Mouse (Mus musculus) heart, embryonic 13.5 days (tissue): ENCODE results near the gene Trpm7. TPM values are rescaled to one million over a fixed set of nuclear protein-coding genes. Genes with fewer than 3 reads are reported as not detected.
A peak's percentile ranks its signal among the peaks of the same experiment; 100 is the strongest.

Experiments used
- ATAC-seq: fragments of 200-750 bp; cut with Nextera tagmentation; 2 replicates; pipeline ENCODE4 v1.8.0; 2017; ENCODE audit warnings: moderate TSS enrichment; ENCODE audit not compliant: insufficient number of reproducible peaks, low FRiP score, low TSS enrichment; ENCODE audit errors: extremely low read depth
- H3K27ac ChIP-seq: fragments of 300-500 bp; sonication (generic); replicated peaks from 2 replicates; pipeline ENCODE4 v1.5.1; 2015; ENCODE audit warnings: moderate library complexity, mild to moderate bottlenecking, inconsistent platforms
- H3K27me3 ChIP-seq: fragments of 300-500 bp; sonication (generic); replicated peaks from 2 replicates; pipeline ENCODE4 v1.6.1; 2015; ENCODE audit warnings: mild to moderate bottlenecking, inconsistent platforms
- H3K36me3 ChIP-seq: fragments of 300-500 bp; sonication (generic); 2 replicates; pipeline ENCODE4 v1.6.1; 2015; ENCODE audit warnings: mild to moderate bottlenecking, inconsistent platforms
- H3K4me1 ChIP-seq: fragments of 300-500 bp; sonication (generic); 2 replicates; pipeline ENCODE4 v1.6.1; 2015; ENCODE audit warnings: inconsistent platforms
- H3K4me2 ChIP-seq: fragments of 300-500 bp; sonication (generic); 2 replicates; pipeline ENCODE4 v1.6.1; 2015; ENCODE audit warnings: inconsistent platforms, mild to moderate bottlenecking, moderate library complexity
- H3K4me3 ChIP-seq: fragments of 300-500 bp; sonication (generic); 2 replicates; pipeline ENCODE4 v1.5.1; 2015; ENCODE audit warnings: moderate library complexity, mild to moderate bottlenecking, inconsistent platforms
- H3K9ac ChIP-seq: fragments of 300-500 bp; sonication (generic); 2 replicates; pipeline ENCODE4 v1.6.1; 2015; ENCODE audit warnings: inconsistent platforms, mild to moderate bottlenecking, moderate library complexity
- H3K9me3 ChIP-seq: fragments of 300-500 bp; sonication (generic); 2 replicates; pipeline ENCODE4 v1.6.1; 2016; ENCODE audit warnings: inconsistent platforms
- WGBS: fragments of 180-500 bp; shearing (Covaris S2); methylation state at CpG from one replicate; pipeline ENCODE4 v1.1.7; 2015; ENCODE audit warnings: mixed read lengths; 5-methylcytosine and 5-hydroxymethylcytosine counted together
- polyA plus RNA-seq: library from polyadenylated mRNA; unstranded; fragments of >200 nt; fragmentation: Nextera tagmentation; extraction: Ambion mirVana; gene quantifications from 2 replicates; pipeline ENCODE4 v1.2.1, GENCODE M21; 2015

Trpm7 gene
- polyA plus RNA-seq, 1 experiment from 2014 or later = 36.6 TPM

- Histone ChIP-seq H3K36me3 (no peaks in the 10 kb centered on the region), H3K4me2 (no peak overlapping the region), H3K27me3 (no peaks in the 10 kb centered on the region), H3K4me1 (no peaks in the 10 kb centered on the region), H3K27ac (no peak overlapping the region), H3K4me3 (no peak overlapping the region), H3K9ac (no peak overlapping the region), H3K9me3 (no peaks in the 10 kb centered on the region)
- 68% methylated on average over 4 of the region's 4 CpGs for WGBS
- ATAC-seq = no peak
These were observed 97.2 kb downstream of the Trpm7 start for GRCm38 (mm10) chr2:126778806-126779205.

GRCm38 (mm10) chr2:126776416-126776815 lies 99.6 kb downstream of the Trpm7 start:
- no peaks in the 10 kb centered on the region for H3K36me3 ChIP-seq
- H3K27ac ChIP-seq = no peak overlapping the region
- H3K9ac ChIP-seq = no peak overlapping the region
- no peaks in the 10 kb centered on the region for H3K9me3 ChIP-seq
- no peak overlapping the region for H3K4me2 ChIP-seq
- no peak overlapping the region for H3K4me3 ChIP-seq
- H3K27me3 ChIP-seq = no peaks in the 10 kb centered on the region
- no peak for ATAC-seq
- WGBS = 36% methylated on average over 1 of the region's 1 CpGs
- H3K4me1 ChIP-seq = no peaks in the 10 kb centered on the region

- Histone ChIP-seq H3K27me3 (no peaks in the 10 kb centered on the region), H3K4me2 (no peak overlapping the region), H3K9ac (no peak overlapping the region), H3K4me1 (no peaks in the 10 kb centered on the region), H3K4me3 (no peak overlapping the region), H3K36me3 (no peaks in the 10 kb centered on the region), H3K9me3 (no peaks in the 10 kb centered on the region), H3K27ac (no peak overlapping the region)
- WGBS = 60% methylated on average over 4 of the region's 4 CpGs
- ATAC-seq = no peak
These were observed 100.1 kb downstream of the Trpm7 start for GRCm38 (mm10) chr2:126775951-126776350.

- ATAC-seq = no peak
- Histone ChIP-seq H3K27me3 (no peaks in the 10 kb centered on the region), H3K9me3 (no peaks in the 10 kb centered on the region), H3K4me2 (no peak overlapping the region), H3K36me3 (no peaks in the 10 kb centered on the region), H3K9ac (no peak overlapping the region), H3K4me3 (no peak overlapping the region), H3K4me1 (no peaks in the 10 kb centered on the region), H3K27ac (no peak overlapping the region)
- 86% methylated on average over 5 of the region's 5 CpGs for WGBS
These were observed 103.8 kb downstream of the Trpm7 start for GRCm38 (mm10) chr2:126772217-126772616.

GRCm38 (mm10) chr2:126769431-126770181 lies 106.4 kb downstream of the Trpm7 start:
- no peak overlapping the region for H3K4me3 ChIP-seq
- WGBS = 60% methylated on average over 19 of the region's 19 CpGs
- H3K4me1 ChIP-seq = peaks cover 6% of the 10 kb centered on the region
- no peak overlapping the region for H3K9ac ChIP-seq
- no peak for ATAC-seq
- H3K27ac ChIP-seq = no peak overlapping the region
- H3K4me2 ChIP-seq = no peak overlapping the region
- peaks cover 1% of the 10 kb centered on the region; the same call in 1 of the 2 replicates for H3K36me3 ChIP-seq
- H3K27me3 ChIP-seq = no peaks in the 10 kb centered on the region
- no peaks in the 10 kb centered on the region for H3K9me3 ChIP-seq

- Histone ChIP-seq H3K27me3 (no peaks in the 10 kb centered on the region), H3K4me2 (no peak overlapping the region), H3K36me3 (peaks cover 15% of the 10 kb centered on the region), H3K27ac (no peak overlapping the region), H3K4me3 (no peak overlapping the region), H3K4me1 (peaks cover 6% of the 10 kb centered on the region), H3K9me3 (no peaks in the 10 kb centered on the region), H3K9ac (no peak overlapping the region)
- ATAC-seq = no peak
- 68% methylated on average over 4 of the region's 4 CpGs for WGBS
These were observed 107.8 kb downstream of the Trpm7 start for GRCm38 (mm10) chr2:126768194-126768593.

GRCm38 (mm10) chr2:126767599-126767998 lies 108.4 kb downstream of the Trpm7 start:
- WGBS = 90% methylated on average over 3 of the region's 3 CpGs
- Histone ChIP-seq H3K9me3 (no peaks in the 10 kb centered on the region), H3K4me2 (no peak overlapping the region), H3K9ac (no peak overlapping the region), H3K4me3 (no peak overlapping the region), H3K27me3 (no peaks in the 10 kb centered on the region), H3K36me3 (peaks cover 21% of the 10 kb centered on the region), H3K4me1 (peaks cover 6% of the 10 kb centered on the region), H3K27ac (no peak overlapping the region)
- ATAC-seq = no peak

- Histone ChIP-seq H3K27ac (no peak overlapping the region), H3K36me3 (peaks cover 37% of the 10 kb centered on the region), H3K27me3 (no peaks in the 10 kb centered on the region), H3K4me1 (peaks cover 6% of the 10 kb centered on the region), H3K4me2 (peak overlapping the region; percentile 50), H3K9ac (no peak overlapping the region), H3K9me3 (no peaks in the 10 kb centered on the region), H3K4me3 (no peak overlapping the region)
- no peak for ATAC-seq
- 31% methylated on average over 11 of the region's 11 CpGs for WGBS
These were observed 110.0 kb downstream of the Trpm7 start for GRCm38 (mm10) chr2:126765867-126766582.

GRCm38 (mm10) chr2:126759351-126759750 lies 116.7 kb downstream of the Trpm7 start:
- WGBS = 84% methylated on average over 7 of the region's 7 CpGs
- H3K27me3 ChIP-seq = no peaks in the 10 kb centered on the region
- no peak overlapping the region for H3K27ac ChIP-seq
- no peaks in the 10 kb centered on the region for H3K4me1 ChIP-seq
- peaks cover 100% of the 10 kb centered on the region for H3K36me3 ChIP-seq
- no peak for ATAC-seq
- H3K4me2 ChIP-seq = no peak overlapping the region
- H3K4me3 ChIP-seq = no peak overlapping the region
- H3K9ac ChIP-seq = no peak overlapping the region
- no peaks in the 10 kb centered on the region for H3K9me3 ChIP-seq

GRCm38 (mm10) chr2:126755664-126756063 lies 120.4 kb downstream of the Trpm7 start:
- ATAC-seq = no peak
- H3K4me3 ChIP-seq = no peak overlapping the region
- H3K9me3 ChIP-seq = no peaks in the 10 kb centered on the region
- no peak overlapping the region for H3K27ac ChIP-seq
- WGBS = 85% methylated on average over 6 of the region's 6 CpGs
- H3K27me3 ChIP-seq = no peaks in the 10 kb centered on the region
- H3K9ac ChIP-seq = no peak overlapping the region
- no peak overlapping the region for H3K4me2 ChIP-seq
- no peaks in the 10 kb centered on the region for H3K4me1 ChIP-seq
- H3K36me3 ChIP-seq = peaks cover 94% of the 10 kb centered on the region

- no peak overlapping the region for H3K9ac ChIP-seq
- no peak for ATAC-seq
- H3K27ac ChIP-seq = no peak overlapping the region
- no peaks in the 10 kb centered on the region for H3K9me3 ChIP-seq
- no peak overlapping the region for H3K4me3 ChIP-seq
- H3K27me3 ChIP-seq = no peaks in the 10 kb centered on the region
- WGBS = 80% methylated on average over 5 of the region's 5 CpGs
- H3K4me1 ChIP-seq = no peaks in the 10 kb centered on the region
- peaks cover 83% of the 10 kb centered on the region for H3K36me3 ChIP-seq
- no peak overlapping the region for H3K4me2 ChIP-seq
These were observed 132.6 kb downstream of the Trpm7 start for GRCm38 (mm10) chr2:126743389-126743788.
